Mouse (Mus musculus) regulatory T cell (primary cell): ENCODE measurements around the gene Dnaaf3.
"Not testable (repeated sequence)": the region's sequence is repeated elsewhere in the genome, so short reads cannot be mapped to it uniquely, and the experiment has no call there.

Source experiments
- in situ Hi-C: fragments of 300-600 bp; cut with MboI, MseI; formaldehyde crosslinking; loops from one replicate; pipeline ENCODE4 v1.15.1; 2025; ENCODE audit warnings: high pct_unique_total_duplicates

Gene Dnaaf3

DNA sequence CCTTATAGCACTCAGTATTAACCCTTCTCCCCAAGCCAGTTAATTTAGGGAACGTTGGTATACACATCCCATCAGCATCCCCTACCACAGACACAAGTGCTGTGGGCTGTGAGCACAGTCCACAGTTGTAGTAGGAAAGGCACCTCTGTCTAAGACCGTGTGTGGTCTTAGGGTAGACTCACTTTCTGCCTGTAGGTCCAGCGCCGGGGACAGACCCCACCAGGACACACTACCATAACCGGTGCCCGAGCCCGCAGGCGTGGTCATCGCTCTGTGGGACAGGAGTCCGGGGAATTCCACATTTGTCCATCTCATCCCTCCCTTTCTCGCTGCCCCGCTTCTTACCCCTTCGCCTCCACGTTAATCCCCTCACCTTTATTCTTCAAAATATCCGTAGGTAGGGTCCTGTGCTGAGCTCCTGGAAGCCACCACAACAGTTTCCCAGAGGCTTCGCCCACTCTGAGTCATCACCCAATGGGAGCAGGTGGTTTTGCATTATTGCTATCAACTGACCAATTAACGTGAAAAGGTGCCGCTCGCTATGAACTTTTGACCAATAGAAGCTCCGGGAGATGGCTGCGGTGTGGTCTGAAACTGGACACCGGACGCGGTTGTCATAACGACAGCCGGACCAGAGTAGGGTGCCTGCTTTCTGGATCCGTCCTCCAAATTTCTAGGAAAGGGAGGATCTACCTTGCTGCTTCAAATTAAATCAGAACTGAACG, at the start of gene Dnaaf3:
Dnaaf3 (minus strand) TSS at position 449 of the 725 bp plus-strand sequence.
- in situ Hi-C loops: no loop called here

GRCm38 (mm10) chr7:4581481-4581880, 49.2 kb upstream of the Dnaaf3 start:
- in situ Hi-C loops: not testable (repeated sequence)

- in situ Hi-C loops: loop anchor here (5.0 kb wide), 1 partner anchor 35 kb away; no protein-coding TSS in a partner anchor
These were observed 40.1 kb upstream of the Dnaaf3 start for GRCm38 (mm10) chr7:4572361-4572760.

GRCm38 (mm10) chr7:4562660-4563059, 30.4 kb upstream of the Dnaaf3 start:
- in situ Hi-C loops: no loop called here

- in situ Hi-C loops: no loop called here
These were observed 24.9 kb upstream of the Dnaaf3 start for GRCm38 (mm10) chr7:4557167-4557560.

DNA sequence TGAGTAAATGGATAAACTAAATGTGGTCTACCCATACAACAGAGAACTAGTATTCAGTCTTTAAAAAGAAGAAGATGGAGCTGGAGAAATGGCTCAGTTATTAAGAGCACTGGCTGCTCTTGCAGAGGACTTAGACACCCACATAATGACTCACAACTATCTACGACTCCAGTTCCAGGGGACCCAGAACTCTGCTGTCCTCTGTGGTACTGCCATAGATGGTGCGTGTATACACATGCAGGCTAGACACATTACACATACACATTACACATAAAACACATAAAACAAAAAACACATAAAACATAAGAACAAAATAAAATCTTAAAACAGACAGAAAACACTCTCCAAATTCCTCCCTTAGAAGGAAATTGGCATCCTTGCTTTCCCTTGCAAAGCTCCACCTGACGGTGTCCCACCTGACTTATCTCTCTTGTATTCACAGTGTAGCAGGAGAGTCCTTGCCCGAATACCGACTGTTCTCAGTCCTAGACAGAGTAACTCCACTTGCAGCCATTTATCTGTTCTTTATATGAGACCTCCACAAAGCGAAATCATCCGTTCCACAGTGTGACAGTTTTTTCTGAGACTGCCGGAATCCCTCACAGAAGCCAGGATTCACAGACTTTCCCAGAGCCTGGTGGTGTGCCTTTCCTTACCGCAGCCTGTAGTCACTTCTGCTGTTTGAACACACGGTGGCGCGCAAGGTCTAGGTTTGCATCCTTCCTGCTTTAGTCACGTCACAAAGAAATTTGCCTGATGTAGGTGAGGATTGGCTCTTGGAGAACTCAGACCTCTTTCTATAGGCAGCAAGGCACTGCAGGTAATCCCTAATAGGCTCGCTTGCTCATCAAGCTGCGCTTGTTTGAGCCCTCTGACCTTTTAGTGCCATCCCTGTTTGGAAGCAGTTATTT, 24.3 kb upstream of the Dnaaf3 start:
- in situ Hi-C loops: no loop called here

DNA sequence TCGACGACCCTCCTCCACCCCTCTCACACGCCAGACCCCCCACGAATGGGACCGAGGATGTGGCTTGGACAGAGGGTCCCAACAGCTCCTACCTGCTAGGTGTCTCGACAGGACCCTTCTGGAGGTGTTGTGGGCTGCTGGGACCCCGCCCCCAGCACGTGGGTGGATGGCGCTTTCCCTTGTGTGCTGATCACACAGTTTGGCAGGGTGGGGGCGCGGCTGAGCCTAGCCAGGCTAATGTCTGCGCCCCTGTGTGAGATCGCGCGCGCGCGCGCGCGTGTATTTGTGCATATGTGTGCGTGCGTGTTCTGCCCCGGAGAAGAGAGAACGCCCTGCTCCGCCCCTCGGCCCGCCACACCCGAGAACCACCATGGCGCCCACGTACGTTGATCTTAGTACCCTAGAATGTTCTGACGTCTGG, 15.0 kb upstream of the Dnaaf3 start, which contains the start of gene Syt5:
Syt5 (minus strand) TSS at position 321 of the 421 bp plus-strand sequence.
- in situ Hi-C loops: no loop called here

DNA sequence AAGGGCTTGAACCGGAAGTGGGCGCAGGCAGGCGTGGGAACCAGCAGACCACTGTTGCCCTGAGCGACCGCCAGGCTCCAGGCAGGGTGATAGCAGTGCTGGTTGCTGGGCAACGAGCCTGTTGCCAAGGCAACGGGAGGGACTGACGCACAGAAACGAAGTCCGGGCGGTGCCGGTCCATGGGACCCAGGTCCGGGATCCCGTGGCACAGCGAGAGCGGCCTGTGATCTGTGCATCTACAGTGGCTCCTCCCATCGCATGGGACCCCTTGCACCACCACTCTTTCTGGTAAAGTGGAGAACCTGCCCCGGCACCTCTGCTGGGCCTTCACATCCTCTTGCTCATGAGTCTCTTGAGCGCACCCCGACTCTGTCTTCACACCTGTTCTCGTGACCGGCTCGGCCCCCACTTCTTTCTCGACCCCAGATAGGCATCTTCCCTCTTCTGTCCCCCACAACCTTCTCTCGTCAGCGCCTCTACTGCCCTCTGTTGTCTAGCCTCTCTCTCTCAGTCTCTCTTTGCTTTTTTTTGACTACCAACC, 14.4 kb upstream of the Dnaaf3 start:
- in situ Hi-C loops: no loop called here

- in situ Hi-C loops: no loop called here
These were observed 13.8 kb upstream of the Dnaaf3 start for GRCm38 (mm10) chr7:4546050-4546449.

DNA sequence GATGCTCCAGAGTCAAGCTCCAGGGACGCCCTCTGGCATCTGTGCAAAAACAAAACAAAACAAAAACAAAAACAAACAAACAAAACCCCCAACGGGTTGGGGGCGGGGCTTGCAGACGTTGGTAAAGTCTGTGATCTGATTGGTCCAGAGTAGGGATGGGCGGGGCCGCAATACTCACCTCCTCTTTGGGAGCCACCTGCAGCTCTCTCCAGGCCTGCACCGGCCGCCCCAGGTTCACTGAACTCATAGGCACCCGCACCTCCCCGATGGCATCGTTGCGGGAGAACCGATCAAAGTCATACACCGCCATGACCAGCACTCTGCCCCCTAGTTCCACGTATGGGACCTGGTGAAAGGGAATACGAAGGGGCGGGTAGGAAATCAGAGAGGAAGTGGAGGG, 9.8 kb upstream of the Dnaaf3 start:
- in situ Hi-C loops: no loop called here

- in situ Hi-C loops: no loop called here
These were observed 9.1 kb upstream of the Dnaaf3 start for GRCm38 (mm10) chr7:4541344-4541743.

GRCm38 (mm10) chr7:4539019-4539418, 6.8 kb upstream of the Dnaaf3 start:
- in situ Hi-C loops: no loop called here

- in situ Hi-C loops: no loop called here
These were observed 4.9 kb upstream of the Dnaaf3 start for GRCm38 (mm10) chr7:4537181-4537580.

DNA sequence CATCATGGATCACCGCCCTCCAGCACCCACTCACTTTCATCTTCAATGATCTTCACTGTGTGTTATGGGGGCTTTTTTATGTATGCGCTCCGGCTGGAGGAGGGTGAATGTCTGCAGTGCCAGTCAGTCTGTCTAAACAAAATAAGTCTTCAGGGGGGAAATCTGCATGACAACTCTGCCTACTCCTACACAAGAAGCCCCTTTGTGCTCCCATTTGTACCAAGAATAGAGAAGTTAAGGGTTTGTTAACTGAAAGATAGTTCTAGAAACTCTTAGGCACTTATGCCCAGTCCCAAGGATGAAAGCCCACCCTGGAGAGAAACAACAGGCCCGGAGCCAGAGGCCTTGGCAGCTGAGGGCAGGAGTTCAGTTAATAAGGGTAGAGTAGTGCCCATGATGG, 4.1 kb upstream of the Dnaaf3 start:
- in situ Hi-C loops: no loop called here

- in situ Hi-C loops: not testable (repeated sequence)
These were observed 2.1 kb downstream of the Dnaaf3 start for GRCm38 (mm10) chr7:4530166-4530565.

GRCm38 (mm10) chr7:4527302-4527689, 5.0 kb downstream of the Dnaaf3 start:
- in situ Hi-C loops: loop anchor here (10.0 kb wide), 1 partner anchor 382 kb away; no protein-coding TSS in a partner anchor

- in situ Hi-C loops: loop anchor here (10.0 kb wide), 1 partner anchor 382 kb away; no protein-coding TSS in a partner anchor
These were observed 5.6 kb downstream of the Dnaaf3 start for GRCm38 (mm10) chr7:4526341-4527301.

DNA sequence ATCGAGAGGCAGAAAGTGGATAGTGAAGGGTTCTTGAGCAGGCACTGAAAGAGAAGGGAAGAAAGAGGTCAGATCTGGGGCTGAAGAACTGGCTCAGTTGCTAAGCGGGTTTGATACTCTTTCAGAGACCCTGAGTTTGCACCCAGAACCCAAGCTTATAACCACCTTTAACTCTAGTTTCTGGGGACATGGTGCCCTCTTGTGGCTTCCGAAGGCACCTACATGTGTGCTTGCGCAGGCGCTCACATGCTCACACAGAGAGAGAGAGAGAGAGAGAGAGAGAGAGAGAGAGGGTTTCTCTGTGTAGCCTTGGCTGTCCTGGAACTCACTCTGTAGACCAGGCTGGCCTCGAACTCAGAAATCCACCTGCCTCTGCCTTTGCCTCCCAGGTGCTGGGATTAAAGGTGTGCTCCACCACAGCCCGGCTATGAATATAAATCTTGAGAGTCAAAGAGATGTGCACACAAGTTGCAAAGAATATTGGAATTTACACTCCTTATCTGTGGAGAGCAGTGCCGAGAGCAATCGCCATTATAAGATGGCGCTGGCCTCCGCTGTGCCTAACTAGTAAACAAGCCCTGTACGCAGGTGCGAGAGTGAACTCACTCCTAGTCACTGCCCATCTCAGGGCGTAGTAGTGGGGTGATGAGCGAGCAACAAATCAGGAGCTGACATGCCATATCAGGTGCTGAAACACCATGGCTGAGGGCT, 7.9 kb downstream of the Dnaaf3 start, which contains the start of gene Tnni3:
Tnni3 (minus strand) TSS at position 18 of the 711 bp plus-strand sequence.
- in situ Hi-C loops: loop anchor here (5.0 to 25.0 kb wide), 3 partner anchors 92 to 1863 kb away; partner anchors contain the start of genes Smim17 and Zfp28

DNA sequence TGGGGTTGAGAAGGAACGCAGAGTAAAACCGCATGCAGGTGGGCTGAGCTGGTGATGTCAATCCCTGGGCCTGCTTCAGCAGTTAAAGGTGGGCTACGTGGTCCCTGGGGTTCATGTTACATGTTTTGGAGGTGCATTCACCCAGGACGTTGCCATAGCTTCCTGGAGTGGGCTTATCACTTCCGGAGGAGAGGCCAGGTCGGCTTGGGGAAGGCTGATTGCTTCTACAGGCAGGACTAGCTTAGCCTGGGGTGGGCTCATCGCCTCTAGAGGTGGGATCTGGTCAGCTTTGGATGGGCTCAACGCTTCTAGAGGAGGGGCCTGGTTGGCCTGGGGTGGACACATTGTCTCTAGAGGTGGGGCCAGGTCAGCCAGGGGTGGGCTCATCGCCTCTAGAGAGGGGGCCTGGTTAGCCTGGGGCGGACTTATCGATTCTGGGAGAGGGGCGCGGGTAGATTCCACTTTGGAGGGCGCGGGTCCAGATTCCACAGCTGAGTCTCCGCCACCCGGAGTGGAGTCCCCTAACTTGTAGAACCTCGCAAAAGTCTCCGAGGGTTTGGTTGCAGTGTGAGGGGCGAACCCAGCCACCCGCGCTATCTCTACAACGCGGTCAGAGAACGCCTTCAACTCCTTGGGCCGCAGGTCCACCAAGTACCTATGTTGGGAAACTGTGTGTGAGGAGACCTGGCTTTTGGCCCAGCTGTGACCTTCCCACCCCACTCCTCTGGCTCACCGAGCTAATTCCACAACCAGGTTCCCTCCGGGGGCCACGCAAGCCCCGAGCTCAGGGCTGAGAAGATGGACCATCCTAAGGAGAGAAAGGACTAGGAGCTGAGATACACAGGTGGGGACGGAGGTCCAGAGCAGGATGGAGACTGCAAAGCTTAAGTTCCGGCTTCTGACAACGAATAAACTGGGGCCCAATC, 8.8 kb downstream of the Dnaaf3 start:
- in situ Hi-C loops: loop anchor here (5.0 to 25.0 kb wide), 3 partner anchors 91 to 1864 kb away; partner anchors contain the start of genes Smim17 and Zfp28
